ENCODE assay signal across 29 mouse cellular contexts in the genomic region with DNA sequence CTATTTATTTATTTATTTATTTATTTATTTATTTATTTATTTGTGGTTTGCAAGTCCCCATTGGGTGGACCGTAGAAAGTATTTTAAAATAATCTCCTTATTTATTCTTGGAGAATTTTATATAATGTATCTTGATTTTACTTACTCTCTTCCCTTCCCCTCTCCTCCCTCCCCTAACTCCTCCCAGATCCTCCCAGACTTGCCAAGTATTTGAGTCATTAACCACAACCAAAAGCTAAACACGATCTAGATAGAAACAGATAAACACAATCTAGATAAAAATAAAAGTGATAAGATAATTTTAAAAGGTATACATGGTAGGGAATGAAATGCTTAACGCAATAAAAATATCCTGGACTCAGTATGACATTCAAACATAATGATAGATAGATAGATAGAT. TPM values are rescaled to one million over a fixed set of nuclear protein-coding genes. Genes with fewer than 3 reads are reported as not detected.
DNase-seq lines count a peak whose midpoint lies in the region; ATAC-seq and TF ChIP-seq lines count a peak whose summit lies in the region.
"Had no signal": no experiment of that assay in that cellular context is flagged by ENCODE, and none has a peak within 500 bp of the region (broad histone marks: within the 10 kb centered on the region; RNA-seq: fewer than 3 reads in every experiment).

No protein-coding gene starts in this region.

- H3K9me3 ChIP-seq in MEL (replicated peaks; ENCODE audit: insufficient read depth, low read length): no peaks in the 10 kb centered on the region
- H3K9me3 ChIP-seq in liver, embryonic 12.5 days (replicated peaks): no peaks in the 10 kb centered on the region
- H3K9me3 ChIP-seq: embryonic facial prominence, embryonic 13.5 days; embryonic facial prominence, embryonic 15.5 days; forebrain, embryonic 10.5 days; forebrain, embryonic 12.5 days; G1E had no signal

- no peak for ATAC-seq in liver, embryonic 12.5 days
- ATAC-seq: activated CD4-positive, CD25-positive, alpha-beta regulatory T cell, adult 4 months; CD4-positive, CD25-positive, alpha-beta regulatory T cell, adult 4 months; forebrain, embryonic 14.5 days; forebrain, embryonic 16.5 days; Patski had no signal

- TF ChIP-seq CTCF in MEL (IDR thresholded peaks at IDR 0.05 in 2 of 3, conservative IDR thresholded peaks at IDR 0.05 in 1 of 3; ENCODE audit: control insufficient read depth in 1 of 3, insufficient read depth in 1 of 3, low read depth in 2 of 3, low read length in 3 of 3, poor library complexity in 1 of 3, severe bottlenecking in 1 of 3): no peak

- peak; percentile 4 for DNase-seq in heart, adult 11 months
- DNase-seq in heart, adult 9 months (ENCODE audit: low spot score in 2 of 2): no peak
- no peak for DNase-seq in MEL (ENCODE audit: low read depth, low spot score)
- no peak for DNase-seq in adrenal gland, postnatal 10 days
- DNase-seq: adrenal gland, adult 8-10 months; adrenal gland, postnatal 25 days; B cell, adult 2 months; cerebellum, adult 11 months; cerebellum, adult 18-20 months; cerebellum, adult 8-10 months; cerebellum, adult 9-11 months; cerebellum, postnatal 14 days; cerebellum, postnatal 36 days; embryo, embryonic 11 days had no signal

- TF ChIP-seq POLR2A in MEL (IDR thresholded peaks at IDR 0.05; ENCODE audit: control insufficient read depth in 1 of 2, insufficient read depth in 1 of 2, low read depth in 1 of 2, low read length in 2 of 2, poor library complexity in 1 of 2): no peak

- TF ChIP-seq RAD21 in MEL (IDR thresholded peaks at IDR 0.05; ENCODE audit: low read depth, low read length): no peak

- no peaks in the 10 kb centered on the region for H3K79me2 ChIP-seq in MEL (ENCODE audit: control insufficient read depth, insufficient read depth, low read length, poor library complexity)

- no peak for TF ChIP-seq EP300 in MEL (IDR thresholded peaks at IDR 0.05; ENCODE audit: low read depth in 1 of 2, low read length in 2 of 2)

- no peak overlapping the region for H3K9ac ChIP-seq in MEL (ENCODE audit: control insufficient read depth, low read depth, low read length, poor library complexity, severe bottlenecking)
- no peak overlapping the region for H3K9ac ChIP-seq in liver, embryonic 12.5 days
- H3K9ac ChIP-seq: embryonic facial prominence, embryonic 13.5 days; embryonic facial prominence, embryonic 15.5 days; forebrain, embryonic 12.5 days had no signal

- WGBS in liver, embryonic 12.5 days (ENCODE audit: insufficient replicate concordance): 60% methylated on average over 3 of the region's 3 CpGs

- no peaks in the 10 kb centered on the region for H3K36me3 ChIP-seq in MEL (ENCODE audit: control insufficient read depth in 1 of 2, insufficient read depth in 2 of 2, low read length in 2 of 2)
- H3K36me3 ChIP-seq in liver, embryonic 12.5 days: no peaks in the 10 kb centered on the region
- H3K36me3 ChIP-seq: embryonic facial prominence, embryonic 13.5 days; embryonic facial prominence, embryonic 15.5 days; forebrain, embryonic 10.5 days; forebrain, embryonic 12.5 days; G1E had no signal

- no peak overlapping the region for H3K4me3 ChIP-seq in MEL (ENCODE audit: control insufficient read depth in 1 of 2, insufficient read depth in 1 of 2, low read depth in 2 of 2, low read length in 2 of 2)
- H3K4me3 ChIP-seq in liver, embryonic 12.5 days: no peak overlapping the region
- H3K4me3 ChIP-seq: embryonic facial prominence, embryonic 13.5 days; embryonic facial prominence, embryonic 15.5 days; erythroblast, embryonic 14.5 days; forebrain, embryonic 10.5 days; forebrain, embryonic 12.5 days had no signal

- no peak overlapping the region for H3K4me2 ChIP-seq in liver, embryonic 12.5 days
- H3K4me2 ChIP-seq: embryonic facial prominence, embryonic 13.5 days; embryonic facial prominence, embryonic 15.5 days; forebrain, embryonic 12.5 days had no signal

- H3K27me3 ChIP-seq in MEL (ENCODE audit: control insufficient read depth in 1 of 2, insufficient read depth in 2 of 2, low read length in 2 of 2): peaks cover 0 to 6% of the 10 kb centered on the region in 2 experiments; a peak in 2 of 4 replicates
- no peaks in the 10 kb centered on the region for H3K27me3 ChIP-seq in liver, embryonic 12.5 days (replicated peaks)
- H3K27me3 ChIP-seq: CH12.LX; embryonic facial prominence, embryonic 13.5 days; embryonic facial prominence, embryonic 15.5 days; forebrain, embryonic 12.5 days had no signal

- H3K27ac ChIP-seq in MEL (ENCODE audit: control insufficient read depth, low read depth, low read length): no peak overlapping the region
- no peak overlapping the region for H3K27ac ChIP-seq in liver, embryonic 12.5 days
- H3K27ac ChIP-seq: embryonic facial prominence, embryonic 13.5 days; embryonic facial prominence, embryonic 15.5 days; forebrain, embryonic 10.5 days; forebrain, embryonic 12.5 days had no signal

- H3K4me1 ChIP-seq in MEL (ENCODE audit: control insufficient read depth in 1 of 2, insufficient read depth in 2 of 2, low read length in 2 of 2): peaks cover 0 to 7% of the 10 kb centered on the region in 2 experiments; a peak in 2 of 4 replicates
- H3K4me1 ChIP-seq in liver, embryonic 12.5 days: no peaks in the 10 kb centered on the region

TF ChIP-seq in MEL, 35 proteins besides CTCF, POLR2A, EP300 and RAD21:
- TF ChIP-seq GATA1 (IDR thresholded peaks at IDR 0.05; ENCODE audit: low read depth, low read length) (peak; percentile 57; the same call in 1 of the 2 replicates), ZMIZ1 (IDR thresholded peaks at IDR 0.05; ENCODE audit: low read depth, low read length) (no peak)

RNA-seq across cellular contexts. Expression of a gene that starts 50.1 kb away (rescaled TPM):
- 5.0 and 5.3 TPM in 2 replicates for total RNA-seq in MEL (2012; rRNA removed)
- polyA plus RNA-seq in MEL (2012; ENCODE audit: insufficient read depth in 1 of 2, insufficient read length in 2 of 2, low read depth in 1 of 2, low replicate concordance in 2 of 2, missing spikeins in 1 of 2): 10 to 100 TPM in 1 of 2 experiments, not detected in 1; 19.8 TPM
- polyA plus RNA-seq in liver, embryonic 12.5 days (2016; fragmentation: Nextera tagmentation; extraction: Ambion mirVana): 4.9 and 6.9 TPM in 2 replicates
- 10 to 100 TPM; 15.0 to 15.1 TPM for total RNA-seq in adrenal gland, postnatal 10 days (2021)

RNA-seq across cellular contexts. Expression of a gene that starts 58.7 kb away (rescaled TPM):
- not detected in 2 replicates for total RNA-seq in MEL (2012; rRNA removed)
- under 1 TPM in 1 of 2 experiments, not detected in 1; 0.07 TPM for polyA plus RNA-seq in MEL (2012; ENCODE audit: insufficient read depth in 1 of 2, insufficient read length in 2 of 2, low read depth in 1 of 2, low replicate concordance in 2 of 2, missing spikeins in 1 of 2)
- not detected in 2 replicates for polyA plus RNA-seq in liver, embryonic 12.5 days (2016; fragmentation: Nextera tagmentation; extraction: Ambion mirVana)
- total RNA-seq in adrenal gland, postnatal 10 days (2021): under 1 TPM; 0.51 TPM
- total RNA-seq: CH12.LX; common myeloid progenitor, adult 5-6 weeks had no signal
- polyA plus RNA-seq: CD4-positive, CD25-positive, alpha-beta regulatory T cell, adult 4 months; embryonic facial prominence, embryonic 11.5 days; embryonic facial prominence, embryonic 13.5 days; erythroblast, embryonic 14.5 days; forebrain, embryonic 10.5 days; G1E; Patski had no signal
